Mouse (Mus musculus) limb, embryonic 11.5 days (tissue): ENCODE results near the gene Id3. TPM values are rescaled to one million over a fixed set of nuclear protein-coding genes. Genes with fewer than 3 reads are reported as not detected.
A peak's percentile ranks its signal among the peaks of the same experiment; 100 is the strongest.

Experiments used
- ATAC-seq: fragments of 200-750 bp; cut with Nextera tagmentation; 2 replicates; pipeline ENCODE4 v1.8.0; 2017; ENCODE audit warnings: low read depth; ENCODE audit not compliant: insufficient number of reproducible peaks, low FRiP score, low TSS enrichment
- DNase-seq: peaks from one replicate; pipeline ENCODE4 v3.0.0-alpha.2; 2015; ENCODE audit warnings: low spot score
- H3K27ac ChIP-seq: fragments of 300-500 bp; sonication (generic); replicated peaks from 2 replicates; pipeline ENCODE4 v1.5.1; 2014; ENCODE audit warnings: low read depth, mild to moderate bottlenecking, low read length
- H3K27me3 ChIP-seq: fragments of 300-500 bp; sonication (generic); 2 replicates; pipeline ENCODE4 v1.6.1; 2014; ENCODE audit warnings: mild to moderate bottlenecking, low read length, mixed read lengths; ENCODE audit not compliant: control insufficient read depth, insufficient read depth
- H3K36me3 ChIP-seq: fragments of 300-500 bp; sonication (generic); 2 replicates; pipeline ENCODE4 v1.6.1; 2014; ENCODE audit warnings: mild to moderate bottlenecking, low read length, moderate library complexity, mixed read lengths; ENCODE audit not compliant: control insufficient read depth, insufficient read depth
- H3K4me1 ChIP-seq: fragments of 300-500 bp; sonication (generic); 2 replicates; pipeline ENCODE4 v1.6.1; 2014; ENCODE audit warnings: low read length, mixed read lengths; ENCODE audit not compliant: control insufficient read depth, insufficient read depth
- H3K4me2 ChIP-seq: fragments of 300-500 bp; sonication (generic); 2 replicates; pipeline ENCODE4 v1.6.1; 2014; ENCODE audit warnings: low read depth, mild to moderate bottlenecking, moderate library complexity; ENCODE audit not compliant: severe bottlenecking
- H3K4me3 ChIP-seq: fragments of 300-500 bp; sonication (generic); 2 replicates; pipeline ENCODE4 v1.5.1; 2014; ENCODE audit warnings: low read depth, low read length
- H3K9ac ChIP-seq: fragments of 300-500 bp; sonication (generic); 2 replicates; pipeline ENCODE4 v1.6.1; 2014; ENCODE audit warnings: mild to moderate bottlenecking, low read length
- H3K9me3 ChIP-seq: fragments of 300-500 bp; sonication (generic); 2 replicates; pipeline ENCODE4 v1.6.1; 2016; ENCODE audit warnings: low read length; ENCODE audit not compliant: control insufficient read depth
- WGBS: fragments of 180-500 bp; shearing (Covaris S2); extraction: QIAGEN DNeasy Blood & Tissue Kit; methylation state at CpG from one replicate; pipeline ENCODE4 v1.1.7; 2014; 5-methylcytosine and 5-hydroxymethylcytosine counted together
- polyA plus RNA-seq: library from polyadenylated mRNA; unstranded; fragments of >200 nt; fragmentation: Nextera tagmentation; extraction: Ambion mirVana; gene quantifications from 2 replicates; pipeline ENCODE4 v1.2.1, GENCODE M21; 2014

Id3 gene
- polyA plus RNA-seq, 1 experiment from 2014 or later: 581 TPM

GRCm38 (mm10) chr4:136148342-136149044 is 5.2 kb downstream of the Id3 start:
- H3K4me1 ChIP-seq: peaks cover 38% of the 10 kb centered on the region
- no peaks in the 10 kb centered on the region for H3K36me3 ChIP-seq
- peak; percentile 74 for DNase-seq
- H3K4me2 ChIP-seq: peak overlapping the region; percentile 54
- H3K9me3 ChIP-seq: no peaks in the 10 kb centered on the region
- peak overlapping the region; percentile 49; the same call in 1 of the 2 replicates for H3K9ac ChIP-seq
- ATAC-seq: no peak; the same call in 1 of the 2 replicates
- WGBS: 1% methylated on average over 31 of the region's 31 CpGs
- peak overlapping the region; percentile 14; the same call in 1 of the 2 replicates for H3K4me3 ChIP-seq
- peak overlapping the region; percentile 96 for H3K27ac ChIP-seq
- H3K27me3 ChIP-seq: no peaks in the 10 kb centered on the region

GRCm38 (mm10) chr4:136149045-136149379 is 5.7 kb downstream of the Id3 start:
- H3K27ac ChIP-seq: peak overlapping the region; percentile 96
- H3K36me3 ChIP-seq: no peaks in the 10 kb centered on the region
- ATAC-seq (no peak), DNase-seq (no peak)
- H3K9me3 ChIP-seq: no peaks in the 10 kb centered on the region
- no peak overlapping the region for H3K9ac ChIP-seq
- no peak overlapping the region for H3K4me3 ChIP-seq
- 63% methylated on average over 2 of the region's 2 CpGs for WGBS
- H3K4me2 ChIP-seq: no peak overlapping the region
- no peaks in the 10 kb centered on the region for H3K27me3 ChIP-seq
- H3K4me1 ChIP-seq: peaks cover 38% of the 10 kb centered on the region

GRCm38 (mm10) chr4:136149734-136150133 is 6.4 kb downstream of the Id3 start:
- WGBS: 43% methylated on average over 3 of the region's 3 CpGs
- H3K4me1 ChIP-seq: peaks cover 38% of the 10 kb centered on the region
- no peak overlapping the region for H3K9ac ChIP-seq
- peak overlapping the region; percentile 43; the same call in 1 of the 2 replicates for H3K27ac ChIP-seq
- H3K4me3 ChIP-seq: no peak overlapping the region
- peak; percentile 77 for DNase-seq
- H3K27me3 ChIP-seq: no peaks in the 10 kb centered on the region
- no peak overlapping the region for H3K4me2 ChIP-seq
- no peak for ATAC-seq
- no peaks in the 10 kb centered on the region for H3K9me3 ChIP-seq
- H3K36me3 ChIP-seq: no peaks in the 10 kb centered on the region

GRCm38 (mm10) chr4:136150596-136150995 is 7.3 kb downstream of the Id3 start:
- H3K9me3 ChIP-seq: no peaks in the 10 kb centered on the region
- H3K9ac ChIP-seq: no peak overlapping the region; the same call in 1 of the 2 replicates
- no peak overlapping the region for H3K4me2 ChIP-seq
- peak; percentile 84 for DNase-seq
- no peaks in the 10 kb centered on the region for H3K36me3 ChIP-seq
- peaks cover 37% of the 10 kb centered on the region for H3K4me1 ChIP-seq
- peak overlapping the region; percentile 83 for H3K27ac ChIP-seq
- no peaks in the 10 kb centered on the region for H3K27me3 ChIP-seq
- ATAC-seq: no peak
- 16% methylated on average over 4 of the region's 4 CpGs for WGBS
- H3K4me3 ChIP-seq: no peak overlapping the region

DNA sequence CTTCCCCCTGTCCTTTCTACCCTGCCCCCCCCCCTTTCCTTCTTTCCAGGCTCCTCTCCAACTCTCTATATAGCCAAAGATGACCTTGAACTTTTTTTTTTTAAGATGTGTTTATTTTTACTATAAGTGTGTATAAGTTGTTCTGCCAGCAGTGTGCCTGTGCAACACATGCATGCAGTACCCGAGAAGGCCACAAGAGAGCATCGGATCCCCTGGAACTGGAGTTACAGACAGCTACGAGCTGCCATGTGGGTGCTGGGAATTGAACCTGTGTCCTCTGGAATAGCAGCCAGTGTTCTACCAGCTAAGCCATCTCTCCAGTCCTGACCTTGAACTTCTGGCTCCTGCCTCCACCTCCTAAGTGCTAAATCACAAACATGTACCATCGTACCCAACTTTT is 9.5 kb downstream of the Id3 start:
- no peak overlapping the region for H3K9ac ChIP-seq
- H3K9me3 ChIP-seq: no peaks in the 10 kb centered on the region
- H3K4me2 ChIP-seq: no peak overlapping the region
- H3K4me3 ChIP-seq: no peak overlapping the region
- H3K27ac ChIP-seq: no peak overlapping the region
- H3K36me3 ChIP-seq: no peaks in the 10 kb centered on the region
- H3K27me3 ChIP-seq: no peaks in the 10 kb centered on the region
- ATAC-seq (no peak), DNase-seq (peak; percentile 39)
- WGBS: 92% methylated on average over 4 of the region's 4 CpGs
- peaks cover 22% of the 10 kb centered on the region for H3K4me1 ChIP-seq

DNA sequence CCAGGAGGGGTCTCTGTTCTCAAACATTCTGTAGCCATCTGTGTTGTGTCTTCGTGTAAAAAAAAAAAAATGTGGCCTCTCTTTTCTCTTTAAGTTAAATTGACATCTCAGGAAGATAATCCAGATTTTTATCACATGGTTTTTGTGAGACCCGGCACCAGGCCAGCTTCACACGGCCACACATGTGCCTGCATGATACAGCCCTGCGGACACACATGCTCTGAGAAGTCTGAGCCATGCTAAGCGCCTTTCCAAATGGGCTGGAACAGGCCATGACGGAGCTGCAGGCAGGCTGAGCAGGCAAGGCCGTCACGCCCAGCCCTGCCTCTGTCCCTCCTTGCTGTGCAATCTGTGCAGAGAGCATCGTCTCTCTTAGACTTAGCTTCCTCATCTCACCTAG is 11.2 kb downstream of the Id3 start:
- Histone ChIP-seq H3K9me3 (no peaks in the 10 kb centered on the region), H3K27me3 (no peaks in the 10 kb centered on the region), H3K4me2 (no peak overlapping the region), H3K36me3 (no peaks in the 10 kb centered on the region), H3K4me1 (peaks cover 14% of the 10 kb centered on the region), H3K9ac (no peak overlapping the region), H3K4me3 (no peak overlapping the region), H3K27ac (no peak overlapping the region)
- ATAC-seq (no peak), DNase-seq (no peak)
- WGBS: 65% methylated on average over 9 of the region's 9 CpGs

DNA sequence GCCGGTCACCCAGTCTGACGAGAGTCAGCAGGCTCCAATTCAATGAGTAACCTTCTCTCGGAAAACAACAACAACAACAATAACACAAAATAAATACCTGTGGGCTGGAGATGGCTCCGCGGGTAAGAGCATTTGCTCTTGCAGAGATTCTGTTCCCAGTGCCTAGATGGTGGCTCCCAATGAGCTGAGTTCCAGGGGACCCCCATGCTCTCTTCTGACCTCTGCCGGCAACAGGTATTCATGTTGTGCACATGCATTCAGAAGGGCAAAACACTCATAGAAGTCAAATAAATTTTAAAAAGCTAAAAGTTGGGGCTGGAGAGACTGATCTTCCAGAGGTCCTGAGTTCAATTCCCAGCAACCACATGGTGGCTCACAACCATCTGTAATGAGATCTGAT is 15.2 kb downstream of the Id3 start:
- Histone ChIP-seq H3K4me1 (peaks cover 12% of the 10 kb centered on the region), H3K4me2 (no peak overlapping the region), H3K9me3 (no peaks in the 10 kb centered on the region), H3K9ac (no peak overlapping the region), H3K27ac (no peak overlapping the region), H3K27me3 (no peaks in the 10 kb centered on the region), H3K4me3 (no peak overlapping the region), H3K36me3 (no peaks in the 10 kb centered on the region)
- ATAC-seq (no peak), DNase-seq (peak; percentile 22)
- 81% methylated on average over 6 of the region's 6 CpGs for WGBS

DNA sequence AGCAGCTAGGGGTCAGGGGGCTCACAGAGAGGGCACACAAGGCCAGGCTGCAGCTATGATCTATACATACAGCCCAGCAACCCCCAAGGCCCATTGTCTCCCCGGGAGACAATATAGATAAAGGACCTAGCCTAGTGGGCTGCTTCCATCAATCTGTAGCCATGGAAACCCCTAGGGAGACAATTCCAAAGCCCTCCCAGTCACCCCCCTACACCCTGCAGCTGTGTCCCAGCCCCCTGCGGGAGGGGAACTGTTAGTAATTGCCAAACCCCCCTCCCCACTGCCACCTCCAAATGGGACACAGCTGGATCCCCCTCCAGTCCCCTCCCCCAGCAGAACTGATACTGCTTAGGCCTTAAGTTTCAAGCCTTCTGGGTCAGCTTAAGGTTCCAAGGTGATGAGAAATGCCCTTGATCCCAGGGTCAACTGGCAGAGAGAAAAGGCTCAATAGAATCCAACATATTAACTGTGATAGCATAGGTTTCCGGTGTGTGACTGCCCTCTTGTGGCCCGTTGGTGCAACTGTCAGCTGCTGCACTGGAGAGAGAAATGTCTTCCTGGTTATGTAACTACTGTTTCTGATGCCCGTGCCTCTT is 16.6 kb downstream of the Id3 start:
- H3K9me3 ChIP-seq: no peaks in the 10 kb centered on the region
- 8% methylated on average over 5 of the region's 5 CpGs for WGBS
- no peaks in the 10 kb centered on the region for H3K27me3 ChIP-seq
- H3K4me3 ChIP-seq: no peak overlapping the region
- H3K4me2 ChIP-seq: no peak overlapping the region
- H3K9ac ChIP-seq: no peak overlapping the region
- H3K4me1 ChIP-seq: peaks cover 12% of the 10 kb centered on the region
- peak overlapping the region; percentile 10; the same call in 1 of the 2 replicates for H3K27ac ChIP-seq
- H3K36me3 ChIP-seq: no peaks in the 10 kb centered on the region
- peak; percentile 89 for DNase-seq
- ATAC-seq: 0 out of 2 replicates have a peak, but pooled peaks have one; percentile 26
